In the genomic region with DNA sequence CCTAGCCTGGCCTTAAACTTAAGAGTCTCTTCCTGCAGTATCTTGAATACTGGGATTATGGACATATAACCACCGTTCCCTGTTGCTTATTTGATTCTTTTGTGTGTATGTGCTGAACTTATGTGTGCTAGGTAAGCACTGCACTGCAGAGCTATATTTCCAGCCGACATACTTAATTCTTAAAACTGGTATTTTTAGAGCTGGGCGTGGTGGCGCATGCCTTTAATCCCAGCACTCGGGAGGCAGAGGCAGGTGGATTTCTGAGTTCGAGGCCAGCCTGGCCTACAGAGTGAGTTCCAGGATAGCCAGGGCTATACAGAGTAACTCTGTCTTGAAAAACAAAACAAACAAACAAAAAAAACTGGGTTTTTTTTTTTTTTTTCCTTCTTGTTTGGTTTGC, we compare ENCODE assay signal across 7 mouse cellular contexts. TPM values are rescaled to one million over a fixed set of nuclear protein-coding genes. Genes with fewer than 3 reads are reported as not detected.
DNase-seq lines count a peak whose midpoint lies in the region; ATAC-seq and TF ChIP-seq lines count a peak whose summit lies in the region.
"Not testable (repeated sequence)": the region's sequence is repeated elsewhere in the genome, so short reads cannot be mapped to it uniquely, and the experiment has no call there.

No protein-coding gene starts in this region.

- DNase-seq in embryonic facial prominence, embryonic 14.5 days (ENCODE audit: low spot score); liver, embryonic 11.5 days (ENCODE audit: low spot score): not testable (repeated sequence)

- 94% methylated on average over 6 of the region's 6 CpGs for WGBS in embryonic facial prominence, embryonic 14.5 days
- 97% methylated on average over 6 of the region's 6 CpGs for WGBS in forebrain, embryonic 16.5 days
- WGBS in heart, embryonic 16.5 days, result 85% methylated on average over 6 of the region's 6 CpGs
- 91% methylated on average over 6 of the region's 6 CpGs for WGBS in intestine, embryonic 15.5 days
- 85% methylated on average over 6 of the region's 6 CpGs for WGBS in liver, embryonic 11.5 days
- 89% methylated on average over 6 of the region's 6 CpGs for WGBS in macrophage (ENCODE audit: missing documents)

- H3K9ac ChIP-seq in embryonic facial prominence, embryonic 14.5 days (ENCODE audit: low read depth, low read length); forebrain, embryonic 16.5 days (replicated peaks; ENCODE audit: low read depth, low read length); heart, embryonic 16.5 days (ENCODE audit: low read length); intestine, embryonic 15.5 days; liver, embryonic 11.5 days (ENCODE audit: low read depth, low read length): not testable (repeated sequence)

- peak overlapping the region; percentile 92 for H3K4me2 ChIP-seq in embryonic facial prominence, embryonic 14.5 days (ENCODE audit: low read depth, low read length)
- H3K4me2 ChIP-seq in forebrain, embryonic 16.5 days (ENCODE audit: low read length), result peak overlapping the region; percentile 43
- H3K4me2 ChIP-seq in heart, embryonic 16.5 days (ENCODE audit: low read depth, low read length), result peak overlapping the region; percentile 43; the same call in 1 of the 2 replicates
- H3K4me2 ChIP-seq in intestine, embryonic 15.5 days (replicated peaks), result peak overlapping the region; percentile 38
- H3K4me2 ChIP-seq in liver, embryonic 11.5 days, result peak overlapping the region; percentile 91
- peak overlapping the region; percentile 100 for H3K4me2 ChIP-seq in myocyte (ENCODE audit: low read depth)

- H3K27ac ChIP-seq in embryonic facial prominence, embryonic 14.5 days (replicated peaks; ENCODE audit: low read depth, low read length); forebrain, embryonic 16.5 days (ENCODE audit: low read length); heart, embryonic 16.5 days (ENCODE audit: low read length); intestine, embryonic 15.5 days; liver, embryonic 11.5 days (ENCODE audit: low read depth, low read length); macrophage: not testable (repeated sequence)

- H3K9me3 ChIP-seq in embryonic facial prominence, embryonic 14.5 days (ENCODE audit: control insufficient read depth, low read length); forebrain, embryonic 16.5 days (ENCODE audit: control insufficient read depth, low read length); heart, embryonic 16.5 days (replicated peaks; ENCODE audit: control insufficient read depth, low read length); intestine, embryonic 15.5 days; liver, embryonic 11.5 days (ENCODE audit: control insufficient read depth, low read length): not testable (repeated sequence)

- peaks cover 73% of the 10 kb centered on the region for H3K79me2 ChIP-seq in macrophage (ENCODE audit: inconsistent target)
- peaks cover 56% of the 10 kb centered on the region for H3K79me2 ChIP-seq in myocyte (ENCODE audit: control insufficient read depth, insufficient read depth)

- TF ChIP-seq POLR2A in myocyte (IDR thresholded peaks at IDR 0.05; ENCODE audit: insufficient read length, low read depth), result not testable (repeated sequence)

- not testable (repeated sequence) for H3K4me1 ChIP-seq in embryonic facial prominence, embryonic 14.5 days (ENCODE audit: control insufficient read depth, insufficient read depth, low read length); intestine, embryonic 15.5 days (replicated peaks)
- peaks cover 28% of the 10 kb centered on the region for H3K4me1 ChIP-seq in forebrain, embryonic 16.5 days (replicated peaks; ENCODE audit: control insufficient read depth, insufficient read depth, low read length)
- H3K4me1 ChIP-seq in heart, embryonic 16.5 days (ENCODE audit: control insufficient read depth, insufficient read depth, low read length), result peaks cover 23% of the 10 kb centered on the region
- peaks cover 16% of the 10 kb centered on the region for H3K4me1 ChIP-seq in liver, embryonic 11.5 days (replicated peaks; ENCODE audit: control insufficient read depth, insufficient read depth, low read length)

- H3K27me3 ChIP-seq in embryonic facial prominence, embryonic 14.5 days (replicated peaks; ENCODE audit: control insufficient read depth, insufficient read depth, low read length); forebrain, embryonic 16.5 days (replicated peaks; ENCODE audit: control insufficient read depth, insufficient read depth, low read length); heart, embryonic 16.5 days (ENCODE audit: control insufficient read depth, insufficient read depth, low read length); intestine, embryonic 15.5 days (replicated peaks); liver, embryonic 11.5 days (replicated peaks; ENCODE audit: control insufficient read depth, insufficient read depth, low read length); myocyte (ENCODE audit: control insufficient read depth, insufficient read depth, insufficient read length): not testable (repeated sequence)

- peaks cover 13% of the 10 kb centered on the region for H3K36me3 ChIP-seq in embryonic facial prominence, embryonic 14.5 days (ENCODE audit: control insufficient read depth, insufficient read depth, low read length)
- H3K36me3 ChIP-seq in forebrain, embryonic 16.5 days (ENCODE audit: control insufficient read depth, insufficient read depth); heart, embryonic 16.5 days (ENCODE audit: control insufficient read depth, insufficient read depth); intestine, embryonic 15.5 days; liver, embryonic 11.5 days (ENCODE audit: control insufficient read depth, insufficient read depth, low read length); myocyte (ENCODE audit: control insufficient read depth, insufficient read depth): not testable (repeated sequence)
- H3K36me3 ChIP-seq in macrophage (ENCODE audit: inconsistent target), result peaks cover 12% of the 10 kb centered on the region

- H3K4me3 ChIP-seq in embryonic facial prominence, embryonic 14.5 days (ENCODE audit: low read depth, low read length); forebrain, embryonic 16.5 days (replicated peaks; ENCODE audit: low read length); heart, embryonic 16.5 days (ENCODE audit: low read length); intestine, embryonic 15.5 days (replicated peaks): not testable (repeated sequence)
- peak overlapping the region; percentile 99 for H3K4me3 ChIP-seq in liver, embryonic 11.5 days (ENCODE audit: low read depth, low read length)
- peak overlapping the region; percentile 84; the same call in 1 of the 2 replicates for H3K4me3 ChIP-seq in macrophage (ENCODE audit: inconsistent target)
- peak overlapping the region; percentile 87 for H3K4me3 ChIP-seq in myocyte

- not testable (repeated sequence) for H3ac ChIP-seq in myocyte (ENCODE audit: control insufficient read depth, insufficient read length)

- not testable (repeated sequence) for ATAC-seq in embryonic facial prominence, embryonic 14.5 days (ENCODE audit: low read depth); forebrain, embryonic 16.5 days; heart, embryonic 16.5 days (replicated peaks; ENCODE audit: extremely low read depth, insufficient read depth, low FRiP score); intestine, embryonic 15.5 days; liver, embryonic 11.5 days (replicated peaks; ENCODE audit: low FRiP score)

RNA-seq across cellular contexts. Expression of a gene that starts 2.6 kb away (rescaled TPM):
- 43.6 and 49.0 TPM in 2 replicates for polyA plus RNA-seq in embryonic facial prominence, embryonic 14.5 days (2014; fragmentation: Nextera tagmentation; extraction: Ambion mirVana)
- 44.3 and 52.8 TPM in 2 replicates for polyA plus RNA-seq in forebrain, embryonic 16.5 days (2015; fragmentation: Nextera tagmentation; extraction: Ambion mirVana)
- polyA plus RNA-seq in heart, embryonic 16.5 days (2015; fragmentation: Nextera tagmentation; extraction: Ambion mirVana), result 26.6 and 28.9 TPM in 2 replicates
- polyA plus RNA-seq in intestine, embryonic 15.5 days (2015; fragmentation: Nextera tagmentation; extraction: Ambion mirVana), result 40.2 and 44.1 TPM in 2 replicates
- polyA plus RNA-seq in liver, embryonic 11.5 days (2014; fragmentation: Nextera tagmentation; extraction: Ambion mirVana), result 57.0 and 60.2 TPM in 2 replicates
- 100 to 1,000 TPM in 1 of 26 experiments, 10 to 100 TPM in 24, 1 to 10 TPM in 1; 9.8 to 105 (median 23.1) TPM for total RNA-seq in macrophage (2018; cell fraction: chromatin; rRNA removed)
- 10 to 100 TPM; 44.0 to 69.2 (median 52.4) TPM for total RNA-seq in macrophage (2018; cell fraction: cytosol; rRNA removed)
- 10 to 100 TPM; 23.5 to 99.4 (median 47.6) TPM for total RNA-seq in macrophage (2018; cell fraction: nucleus; rRNA removed)
- polyA plus RNA-seq in macrophage (2018) (45.0 to 52.6 TPM (median 50.9 TPM) in 3 replicates), myocyte (2012; fragmentation: generic; extraction: Trizol) (15.1 TPM)

RNA-seq across cellular contexts. Expression of a gene that starts 41.1 kb away (rescaled TPM):
- polyA plus RNA-seq in embryonic facial prominence, embryonic 14.5 days (2014; fragmentation: Nextera tagmentation; extraction: Ambion mirVana), result 1.9 and 3.3 TPM in 2 replicates
- polyA plus RNA-seq in forebrain, embryonic 16.5 days (2015; fragmentation: Nextera tagmentation; extraction: Ambion mirVana), result 6.8 and 7.5 TPM in 2 replicates
- 5.4 and 6.3 TPM in 2 replicates for polyA plus RNA-seq in heart, embryonic 16.5 days (2015; fragmentation: Nextera tagmentation; extraction: Ambion mirVana)
- polyA plus RNA-seq in intestine, embryonic 15.5 days (2015; fragmentation: Nextera tagmentation; extraction: Ambion mirVana), result 7.5 and 7.7 TPM in 2 replicates
- 3.9 and 4.6 TPM in 2 replicates for polyA plus RNA-seq in liver, embryonic 11.5 days (2014; fragmentation: Nextera tagmentation; extraction: Ambion mirVana)
- 10 to 100 TPM in 23 of 26 experiments, 1 to 10 TPM in 3; 6.7 to 18.7 (median 14.1) TPM for total RNA-seq in macrophage (2018; cell fraction: chromatin; rRNA removed)
- total RNA-seq in macrophage (2018; cell fraction: cytosol; rRNA removed), result 1 to 10 TPM; 5.0 to 9.7 (median 6.8) TPM
- total RNA-seq in macrophage (2018; cell fraction: nucleus; rRNA removed), result 10 to 100 TPM; 11.1 to 21.1 (median 15.1) TPM
- polyA plus RNA-seq in macrophage (2018) (6.0 to 9.1 TPM (median 6.8 TPM) in 3 replicates), myocyte (2012; fragmentation: generic; extraction: Trizol) (1.8 TPM)

Comparison
In these comparisons a context has a peak if more than half of its experiments do, and no peak if none do; other contexts are left out.
1. H3K4me2 ChIP-seq: peak in every context shown above with its lines; median percentile 100 in myocyte; 92 in embryonic facial prominence, embryonic 14.5 days; 91 in liver, embryonic 11.5 days; 43 in forebrain, embryonic 16.5 days; 43 in heart, embryonic 16.5 days; 38 in intestine, embryonic 15.5 days.